Mouse (Mus musculus): ENCODE results near the gene Phactr2.

Gene Phactr2

DNA sequence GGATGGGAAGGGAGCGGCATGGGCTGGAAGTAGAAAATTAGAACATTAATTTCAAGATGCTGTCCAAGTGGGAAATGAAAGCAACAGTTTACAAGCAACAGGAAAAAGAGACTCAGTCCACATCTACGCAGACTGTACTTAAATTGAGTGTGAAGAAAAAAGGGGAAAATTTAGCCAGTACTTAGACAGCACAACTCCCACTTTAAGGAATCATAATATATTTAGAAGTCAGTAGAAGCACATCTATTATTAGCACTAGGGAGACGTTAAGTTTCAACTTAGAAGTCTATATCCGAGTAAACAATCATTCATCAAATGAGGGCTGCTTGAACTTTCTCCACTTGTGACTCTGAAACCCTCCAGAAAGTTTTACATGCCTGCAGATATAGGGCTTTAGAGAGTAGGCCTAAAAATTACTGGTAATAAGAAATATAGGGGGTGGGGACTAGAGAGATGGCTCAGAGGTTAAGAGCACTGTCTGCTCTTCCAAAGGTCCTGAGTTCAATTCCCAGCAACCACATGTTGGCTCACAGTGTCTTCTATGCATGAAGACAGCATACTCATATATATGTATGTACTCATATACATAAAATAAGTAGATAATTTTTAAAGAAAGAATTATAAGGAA, 142.7 kb downstream of the Phactr2 start:
- no peak for DNase-seq (ENCODE audit: low read depth, low spot score)

DNA sequence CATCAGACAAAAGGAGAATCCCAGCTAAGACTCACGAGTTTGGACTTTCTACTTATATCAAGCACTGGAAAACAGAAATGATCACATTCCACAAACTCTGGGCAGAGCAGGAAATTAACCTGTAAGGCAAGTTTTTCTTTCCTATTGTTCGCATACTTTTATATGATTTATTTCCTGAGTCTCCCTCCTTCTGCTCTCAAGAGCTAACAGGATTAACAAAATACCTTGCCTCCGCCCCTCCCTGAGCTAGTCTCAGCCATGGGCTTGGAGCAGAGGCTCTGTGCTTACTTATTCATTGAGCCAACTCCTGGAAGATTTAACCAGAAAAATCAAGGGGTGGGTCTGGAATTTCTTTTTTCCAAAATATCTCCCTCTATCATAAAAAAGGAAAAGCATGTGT, 145.6 kb downstream of the Phactr2 start:
- DNase-seq (ENCODE audit: low read depth, low spot score), result no peak

DNA sequence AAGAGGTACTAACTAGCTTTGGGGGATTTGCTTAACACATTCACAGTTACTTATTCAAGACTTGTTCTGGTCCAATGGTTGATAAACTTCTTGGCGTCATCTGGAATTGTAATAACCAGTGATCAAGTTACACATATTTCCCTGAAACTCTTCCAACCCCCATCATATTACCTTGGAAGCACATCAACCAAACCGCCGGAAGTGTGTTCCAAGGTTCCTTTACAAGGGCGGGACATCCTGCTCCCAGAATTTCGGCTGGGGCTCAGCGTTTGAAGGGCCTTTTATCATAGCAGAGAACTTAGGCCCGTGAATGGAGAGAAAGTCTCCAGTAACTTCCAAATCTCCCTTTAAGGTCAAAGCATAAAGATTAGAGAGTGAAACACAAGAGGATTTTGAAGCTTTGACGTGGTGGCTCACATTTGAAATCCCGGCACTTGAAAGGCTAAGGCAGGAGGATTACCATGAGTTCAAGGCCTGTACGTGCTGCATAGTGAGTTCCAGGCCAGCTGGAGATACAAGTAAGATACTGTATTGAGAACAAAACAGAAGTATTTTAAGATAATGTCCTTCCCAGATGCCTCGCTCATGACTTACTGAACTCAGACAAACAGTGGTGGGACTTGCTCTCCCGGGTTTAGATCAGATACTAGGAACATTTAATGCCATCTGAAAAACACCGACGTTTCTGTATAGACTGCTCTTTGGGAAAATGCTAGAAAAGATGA, 147.9 kb downstream of the Phactr2 start:
- DNase-seq (ENCODE audit: low read depth, low spot score), result no peak

DNA sequence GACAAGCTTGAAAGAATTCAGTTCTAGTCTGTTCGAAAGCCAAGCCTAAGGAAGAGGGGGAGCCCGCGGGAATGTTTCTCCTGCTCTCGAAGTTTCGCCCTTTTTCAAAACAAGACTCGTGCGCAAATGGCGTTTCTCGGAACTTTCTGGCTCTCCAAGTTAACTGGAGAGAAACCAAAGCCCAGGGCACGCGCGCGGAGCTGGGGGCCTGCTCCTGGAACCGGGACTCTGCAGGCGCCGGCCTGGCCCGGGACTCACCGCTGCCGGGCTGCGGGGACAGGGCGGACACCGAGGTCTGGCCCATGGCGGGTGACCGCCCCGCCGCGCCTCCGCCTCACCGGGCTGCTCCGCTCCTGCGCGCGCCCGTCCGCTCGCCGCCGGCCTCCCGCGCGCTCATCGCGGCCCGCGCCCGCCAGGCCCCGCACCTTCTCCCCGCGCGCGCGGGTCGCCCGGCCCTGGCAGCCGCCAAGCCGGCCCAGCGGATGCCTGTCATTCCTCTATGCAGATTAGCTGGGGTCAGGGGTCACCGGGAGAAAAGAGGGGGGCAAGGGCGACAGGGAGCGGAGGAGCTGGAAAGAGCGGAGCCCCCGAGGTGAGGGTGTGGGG, 150.3 kb downstream of the Phactr2 start:
- no peak for DNase-seq (ENCODE audit: low read depth, low spot score)

DNA sequence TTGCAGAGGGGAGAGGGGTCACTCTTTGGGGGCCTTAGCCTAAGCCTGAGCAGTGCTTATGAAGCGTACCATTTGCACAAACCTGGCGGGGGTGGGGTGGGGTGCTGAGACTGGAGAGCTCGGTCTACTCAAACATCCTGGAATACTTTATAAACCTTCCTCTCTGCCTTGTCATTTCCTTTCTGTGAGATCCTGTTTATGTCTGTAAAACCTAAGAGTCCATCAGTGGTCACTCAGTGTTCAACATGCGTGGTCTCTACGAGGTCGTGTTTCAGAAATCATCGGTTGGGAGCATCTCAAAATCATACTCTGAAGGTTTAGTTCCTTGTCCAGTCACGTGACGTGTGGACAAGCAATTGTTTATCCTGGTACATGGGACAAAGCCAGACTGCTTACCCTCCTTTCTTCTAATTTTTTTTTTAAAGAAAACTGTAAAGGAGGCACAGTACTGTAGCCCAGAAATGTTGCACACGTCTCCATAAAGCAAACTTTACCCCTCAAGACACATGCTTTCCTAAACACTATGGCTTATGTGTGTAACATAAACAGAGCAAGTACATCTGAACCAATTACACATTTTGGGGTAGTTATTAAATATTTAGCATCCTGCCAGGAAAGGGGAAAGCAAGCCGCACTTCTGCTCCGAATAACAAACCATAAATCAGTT, 150.9 kb downstream of the Phactr2 start:
- no peak for DNase-seq (ENCODE audit: low read depth, low spot score)

DNA sequence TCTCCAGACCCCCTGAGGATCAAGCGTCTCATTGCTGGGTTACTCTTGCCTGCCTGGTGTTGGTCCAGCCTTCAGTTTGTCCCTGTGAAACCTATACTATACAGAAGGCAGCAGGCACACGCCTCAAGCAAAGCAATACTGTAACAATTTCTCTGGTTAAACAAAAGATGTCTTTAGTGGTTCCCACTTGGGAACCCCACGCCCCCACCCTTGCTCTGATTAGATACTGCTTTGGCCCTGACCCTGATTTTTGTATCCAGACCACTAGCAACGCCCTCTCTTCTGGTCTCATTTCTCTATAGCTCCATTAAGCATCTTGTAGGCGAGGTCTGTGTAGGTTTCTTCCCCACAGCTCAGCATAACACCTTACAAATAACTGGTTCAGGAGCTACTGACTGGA, 159.2 kb downstream of the Phactr2 start:
- no peak for DNase-seq (ENCODE audit: low read depth, low spot score)

DNA sequence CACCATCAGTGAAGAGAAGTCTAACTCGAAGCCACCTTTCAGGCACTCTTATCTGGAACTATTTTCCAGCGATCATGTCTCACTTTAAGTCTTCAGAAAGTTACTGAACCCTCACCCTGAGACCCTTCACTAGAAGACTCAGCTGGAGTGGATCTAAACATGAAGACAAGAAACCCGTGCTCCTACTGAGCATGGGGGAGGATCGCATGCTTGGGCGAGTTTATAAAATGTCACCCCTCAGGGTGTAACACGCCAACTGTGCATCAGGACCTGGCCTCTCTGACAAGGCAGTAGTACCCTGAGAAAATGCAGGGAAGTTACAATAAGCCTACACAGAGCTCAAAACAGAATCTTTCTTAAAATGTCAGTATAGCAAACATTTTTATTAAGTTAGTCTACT, 161.6 kb downstream of the Phactr2 start:
- DNase-seq (ENCODE audit: low read depth, low spot score), result no peak

DNA sequence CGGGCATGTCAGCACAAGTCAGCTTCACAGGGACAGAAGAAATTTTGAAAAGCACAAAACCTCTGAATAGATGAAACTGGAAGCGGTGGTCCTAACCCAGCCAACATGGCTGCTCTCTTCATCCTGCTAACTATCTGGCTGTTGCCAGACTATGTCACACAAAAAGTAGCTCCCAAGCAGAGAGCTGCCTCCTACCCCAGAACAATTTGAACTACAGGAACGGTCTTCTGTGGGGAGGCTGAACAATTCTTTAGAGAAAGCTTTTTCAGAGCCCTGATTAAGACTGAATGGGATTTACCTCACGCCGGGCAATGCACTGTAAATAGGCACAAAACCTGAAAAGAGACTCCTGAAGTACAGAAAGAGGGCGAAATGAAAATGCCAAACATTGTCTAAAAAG, 162.6 kb downstream of the Phactr2 start:
- no peak for DNase-seq (ENCODE audit: low read depth, low spot score)

DNA sequence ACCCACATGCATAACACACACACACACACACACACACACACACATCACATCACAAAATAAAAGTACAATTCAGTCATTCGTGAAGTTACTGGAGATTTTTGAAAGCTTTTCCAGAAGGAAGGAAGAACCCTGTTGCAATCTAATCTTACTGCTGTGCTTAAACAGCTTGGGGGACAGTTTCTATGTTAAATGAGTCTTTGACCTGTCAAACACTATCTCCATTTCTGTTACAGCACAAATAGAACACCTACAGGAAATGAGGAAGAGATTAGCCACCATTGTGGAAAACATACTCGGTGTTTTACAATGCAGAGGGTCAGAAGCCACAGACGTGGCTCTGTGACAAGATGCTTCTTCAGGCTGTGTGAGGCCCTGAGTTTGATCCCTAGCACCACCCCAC, 164.1 kb downstream of the Phactr2 start:
- DNase-seq (ENCODE audit: low read depth, low spot score), result no peak

DNA sequence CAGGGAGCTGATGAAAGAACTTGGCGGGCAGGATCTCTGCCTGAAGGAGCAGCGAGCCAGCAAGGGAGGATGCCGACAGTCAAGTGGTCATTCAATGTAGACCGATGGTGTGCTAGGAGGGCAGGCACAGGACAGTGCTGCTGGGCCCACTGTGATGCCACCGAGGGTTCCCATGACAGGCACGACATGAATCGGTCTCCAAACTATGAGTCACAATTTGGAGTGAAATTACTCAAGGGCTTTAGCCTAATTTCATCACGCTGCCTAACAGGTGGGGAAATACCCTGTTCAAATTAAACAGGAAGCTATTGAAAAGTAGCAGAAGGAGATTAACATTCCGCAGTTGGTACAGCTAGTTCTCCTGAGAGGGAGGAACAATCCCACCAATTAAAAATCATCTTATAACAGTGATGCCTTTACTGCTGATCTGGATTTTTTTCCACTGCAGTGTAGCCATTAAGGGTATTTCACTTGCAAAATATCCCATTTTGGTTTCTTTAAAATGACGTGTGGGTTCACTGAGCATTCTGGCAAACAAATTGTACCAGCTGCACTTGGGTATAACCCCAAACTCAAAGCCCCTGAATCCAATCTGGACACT, 169.5 kb downstream of the Phactr2 start:
- DNase-seq (ENCODE audit: low read depth, low spot score), result no peak

DNA sequence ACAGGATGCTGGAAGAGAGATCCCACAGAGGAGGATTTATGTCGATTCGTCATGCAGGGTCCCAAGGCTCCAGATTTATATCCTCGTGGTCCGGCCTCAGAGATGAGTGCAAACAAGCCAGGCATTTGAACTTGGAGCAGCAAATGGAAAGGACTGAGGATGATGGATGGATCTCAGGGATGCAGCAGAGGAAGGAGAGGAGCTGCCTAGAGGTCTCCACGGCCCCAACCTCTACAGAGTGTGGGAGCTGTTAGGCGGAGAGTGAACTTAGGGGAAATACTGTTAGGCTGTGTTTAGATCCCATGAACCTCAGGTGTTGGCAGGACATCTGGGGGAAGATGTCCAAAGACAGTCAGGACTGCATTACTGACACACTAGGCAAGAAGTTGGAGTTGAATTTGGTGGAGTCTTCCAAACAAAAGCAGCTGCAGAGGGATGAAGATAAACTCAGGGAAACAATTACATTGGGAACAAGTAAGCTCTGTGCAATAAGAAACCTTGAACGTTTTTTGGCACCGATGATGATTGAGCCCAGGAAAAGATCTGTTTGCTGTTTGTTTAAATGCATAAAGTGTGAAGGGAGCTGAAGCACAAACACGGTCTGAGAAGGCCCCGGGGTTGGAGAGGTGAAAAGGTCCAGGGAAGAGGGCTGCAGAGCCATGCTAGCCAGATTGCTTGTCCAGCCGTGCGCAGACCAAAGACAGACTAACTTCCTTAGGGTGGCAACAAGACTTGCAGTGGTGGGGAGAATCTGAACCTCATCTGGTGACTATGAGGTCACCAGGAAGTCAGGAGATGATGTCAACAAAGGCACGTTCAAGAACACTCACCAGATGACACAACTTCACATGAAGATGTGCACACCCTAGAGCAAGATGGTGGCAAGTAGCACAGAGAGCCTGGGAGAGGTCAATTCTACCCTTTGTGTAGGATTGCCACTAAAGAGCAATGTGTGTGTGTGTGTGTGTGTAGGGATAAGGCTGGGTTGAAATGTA, 170.6 kb downstream of the Phactr2 start:
- no peak for DNase-seq (ENCODE audit: low read depth, low spot score)

DNA sequence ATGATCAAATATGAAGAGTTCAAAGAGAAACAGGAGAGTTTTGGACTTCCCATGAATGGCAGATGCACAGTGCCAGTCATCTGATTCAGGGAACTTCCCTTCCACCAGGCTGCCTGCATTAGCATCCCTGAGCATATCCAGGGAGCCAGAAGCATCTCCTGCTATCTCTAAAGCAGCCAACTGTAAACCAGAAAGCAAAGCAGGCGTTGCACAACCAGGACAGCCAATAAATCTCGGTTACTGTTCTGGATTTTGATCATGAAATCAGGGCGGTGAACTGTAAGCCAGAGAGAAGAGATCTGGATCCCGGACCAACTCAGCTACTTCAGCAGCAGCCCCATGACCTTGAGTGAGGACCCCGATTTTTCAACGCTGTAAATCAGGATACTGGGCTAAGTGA, 173.6 kb downstream of the Phactr2 start:
- no peak for DNase-seq (ENCODE audit: low read depth, low spot score)

DNA sequence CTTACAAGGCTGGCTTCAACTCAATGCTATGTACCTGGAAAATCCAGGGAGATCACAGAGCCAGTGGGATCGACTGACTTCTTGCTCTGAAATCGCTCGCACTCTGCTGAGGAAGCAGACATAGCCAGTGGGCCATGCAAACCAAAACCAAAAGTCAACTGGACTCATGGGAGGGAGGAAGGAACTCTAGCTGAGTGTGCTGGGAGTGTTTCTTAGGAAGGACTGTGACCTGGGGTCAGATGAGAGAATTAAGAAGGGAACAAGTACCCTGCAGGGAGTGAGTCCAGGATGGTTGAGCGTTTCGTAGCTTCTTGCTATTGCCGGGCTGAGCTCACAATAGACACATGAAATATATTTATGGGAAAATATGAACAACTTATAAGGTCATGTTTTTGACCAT, 174.0 kb downstream of the Phactr2 start:
- no peak for DNase-seq (ENCODE audit: low read depth, low spot score)

DNA sequence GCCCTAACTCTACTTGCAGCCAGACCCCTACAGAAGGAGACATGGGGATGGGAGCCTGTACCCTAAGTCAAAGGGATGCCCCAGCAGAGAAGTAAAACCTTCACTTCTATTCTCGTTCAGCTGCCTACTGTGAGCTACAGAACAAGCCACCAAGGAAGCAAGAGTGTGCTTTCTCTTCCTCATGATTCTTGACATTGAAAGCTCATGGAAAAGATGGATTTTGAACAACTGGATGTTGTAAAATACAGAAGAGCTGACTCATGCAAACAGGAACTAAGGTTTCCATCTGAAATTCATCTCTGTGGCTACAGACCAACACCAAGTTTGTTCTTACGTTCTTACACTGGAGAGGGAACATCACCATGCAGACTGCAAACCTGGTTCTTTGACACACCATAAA, 179.3 kb downstream of the Phactr2 start:
- no peak for DNase-seq (ENCODE audit: low read depth, low spot score)

DNA sequence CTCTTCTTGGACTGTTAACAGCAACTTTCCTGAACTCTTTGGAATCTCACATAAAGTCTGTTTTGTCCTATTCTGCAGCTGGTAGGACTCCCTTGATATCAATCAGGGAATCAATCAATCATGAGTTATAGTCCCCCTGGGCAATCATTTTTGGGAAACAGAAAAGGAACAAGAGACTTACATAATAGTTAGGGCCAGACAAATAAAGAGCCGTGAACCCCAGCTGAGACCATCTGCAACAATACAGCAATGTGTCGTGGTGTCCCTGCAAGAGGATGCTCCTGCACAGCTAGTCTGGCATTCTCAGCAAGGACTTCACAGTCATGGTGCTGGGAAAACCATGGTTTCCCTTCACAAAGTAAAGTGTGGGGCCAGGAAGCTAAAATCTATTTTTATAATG, 182.2 kb downstream of the Phactr2 start:
- no peak for DNase-seq (ENCODE audit: low read depth, low spot score)

DNA sequence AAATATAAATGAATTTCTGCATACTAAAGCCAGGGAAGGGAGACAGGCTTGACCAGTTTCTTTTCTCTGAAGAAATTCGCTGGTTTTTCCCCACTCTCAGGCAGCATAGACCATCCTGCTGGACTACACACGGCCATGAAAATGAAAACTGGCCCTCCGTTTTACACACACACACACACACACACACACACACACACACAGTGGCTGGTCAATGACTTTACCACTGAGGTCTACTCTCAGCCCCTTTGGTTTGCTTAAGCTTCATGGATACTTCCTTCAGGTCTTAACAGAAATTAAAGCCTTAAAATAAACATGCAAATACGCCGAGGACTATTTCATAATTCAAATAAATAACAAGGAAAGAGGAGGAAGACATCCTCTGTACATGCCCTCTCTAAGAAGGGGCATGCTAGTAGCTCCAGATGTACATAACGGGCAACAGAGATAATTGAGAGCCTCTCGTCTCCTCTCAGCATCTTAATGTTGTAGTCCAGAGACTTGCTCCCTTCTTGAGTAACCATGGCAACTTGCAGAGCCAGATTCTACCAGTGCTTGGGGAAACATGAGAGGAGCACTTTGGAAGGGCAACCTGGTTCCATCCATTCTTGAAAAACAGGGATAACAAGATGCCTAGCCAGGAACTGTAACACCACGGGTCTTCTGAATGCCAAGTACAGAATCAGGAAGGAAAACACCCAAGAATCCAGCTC, 184.8 kb downstream of the Phactr2 start:
- DNase-seq (ENCODE audit: low read depth, low spot score), result no peak

DNA sequence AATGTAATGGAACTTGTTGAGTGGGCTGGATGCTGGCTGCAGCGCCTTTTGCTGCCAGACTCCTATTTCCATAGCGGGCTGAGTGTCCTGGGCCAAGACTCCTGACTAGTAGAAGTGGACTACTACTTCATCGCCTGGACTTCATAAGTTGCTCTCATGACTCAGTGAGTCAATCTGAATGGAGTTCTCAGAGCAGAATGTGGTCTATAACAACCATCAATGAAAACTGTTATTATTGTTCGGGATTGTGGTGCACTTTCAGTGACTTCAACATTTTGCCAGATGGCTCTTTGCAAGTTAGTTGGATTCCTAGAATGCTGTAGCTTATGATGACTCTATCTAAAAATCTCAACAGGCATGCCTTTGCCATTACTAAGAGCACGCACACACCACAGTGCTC, 185.9 kb downstream of the Phactr2 start:
- DNase-seq (ENCODE audit: low read depth, low spot score), result no peak

DNA sequence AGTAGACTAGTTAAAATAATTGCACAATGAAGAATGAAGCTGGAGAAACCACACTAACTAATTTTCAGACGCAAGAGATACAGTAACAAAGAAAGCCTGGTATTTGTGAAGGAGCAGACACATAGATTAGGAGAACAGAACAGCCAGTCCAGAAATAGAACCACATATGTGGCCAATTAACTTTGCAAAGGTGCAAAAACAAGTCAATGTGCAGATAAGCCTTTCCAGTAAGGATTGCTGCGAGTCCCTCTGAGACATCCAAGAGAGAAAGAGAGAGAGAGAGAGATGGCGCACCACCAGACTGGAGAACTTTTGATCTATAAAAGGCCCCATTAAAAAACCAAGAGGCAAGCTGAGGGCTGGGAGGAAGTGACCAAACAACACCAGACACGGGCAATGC, 190.8 kb downstream of the Phactr2 start:
- no peak for DNase-seq (ENCODE audit: low read depth, low spot score)

DNA sequence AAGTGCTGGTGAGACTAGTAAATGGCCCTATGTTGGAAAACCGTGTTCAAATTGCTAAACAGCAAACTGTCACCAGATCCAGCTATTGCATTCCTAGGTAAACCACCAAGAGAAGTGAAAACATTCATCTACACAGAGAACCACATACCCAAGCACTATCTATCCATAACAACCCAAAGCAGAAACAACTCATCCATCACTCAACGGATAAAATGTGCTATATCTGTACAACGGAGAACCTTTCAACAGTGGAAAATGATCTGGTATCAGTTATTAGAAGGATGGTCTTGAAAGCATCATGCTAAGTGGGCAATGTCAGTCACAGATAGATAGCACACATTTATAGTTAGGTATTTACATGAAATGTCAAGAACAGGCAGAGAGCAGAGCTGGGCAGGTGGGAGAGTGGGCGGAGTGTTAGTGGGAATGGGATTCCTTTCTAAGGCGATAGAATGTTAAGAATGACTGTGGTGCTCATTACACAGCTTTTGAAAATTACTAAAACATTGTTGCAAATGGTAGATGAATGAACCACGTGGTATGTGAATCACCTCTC, 193.8 kb downstream of the Phactr2 start:
- DNase-seq (ENCODE audit: low read depth, low spot score), result no peak

DNA sequence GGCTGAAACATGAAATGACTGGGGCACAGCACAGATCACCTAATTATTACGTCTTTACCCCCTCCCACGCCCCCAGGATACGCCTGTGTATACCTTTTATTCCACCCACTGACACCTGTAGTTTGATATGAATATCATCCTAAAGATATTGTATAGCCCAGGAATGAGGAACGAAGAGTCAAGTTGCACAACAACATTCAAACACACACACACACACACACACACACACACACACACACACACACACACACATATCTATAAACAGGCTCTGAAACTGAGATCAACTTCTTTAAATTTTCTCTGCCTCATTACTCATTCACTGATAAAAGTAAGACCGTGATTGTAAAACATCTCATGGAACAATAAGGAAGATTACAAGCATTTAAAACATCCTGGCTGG, 197.9 kb downstream of the Phactr2 start:
- DNase-seq (ENCODE audit: low read depth, low spot score), result no peak
